Mouse (Mus musculus) neutrophil, adult 65 days (primary cell): ENCODE data around the gene Ccdc89. TPM values are rescaled to one million over a fixed set of nuclear protein-coding genes. Genes with fewer than 3 reads are reported as not detected.

ENCODE experiments used
- total RNA-seq: library from RNA; stranded (reverse); gene quantifications from 2 replicates; pipeline ENCODE4 v1.2.4, GENCODE M21; 2023

Ccdc89 gene
- not detected in 2 replicates for total RNA-seq

GRCm38 (mm10) chr7:90426020-90427001 lies at the start of gene Ccdc89:
Ccdc89 (plus strand) TSS chr7:90426577.

GRCm38 (mm10) chr7:90442518-90443080 lies 16.2 kb downstream of the Ccdc89 start, which contains the start of gene Crebzf:
Crebzf (plus strand) TSS chr7:90442729.

DNA sequence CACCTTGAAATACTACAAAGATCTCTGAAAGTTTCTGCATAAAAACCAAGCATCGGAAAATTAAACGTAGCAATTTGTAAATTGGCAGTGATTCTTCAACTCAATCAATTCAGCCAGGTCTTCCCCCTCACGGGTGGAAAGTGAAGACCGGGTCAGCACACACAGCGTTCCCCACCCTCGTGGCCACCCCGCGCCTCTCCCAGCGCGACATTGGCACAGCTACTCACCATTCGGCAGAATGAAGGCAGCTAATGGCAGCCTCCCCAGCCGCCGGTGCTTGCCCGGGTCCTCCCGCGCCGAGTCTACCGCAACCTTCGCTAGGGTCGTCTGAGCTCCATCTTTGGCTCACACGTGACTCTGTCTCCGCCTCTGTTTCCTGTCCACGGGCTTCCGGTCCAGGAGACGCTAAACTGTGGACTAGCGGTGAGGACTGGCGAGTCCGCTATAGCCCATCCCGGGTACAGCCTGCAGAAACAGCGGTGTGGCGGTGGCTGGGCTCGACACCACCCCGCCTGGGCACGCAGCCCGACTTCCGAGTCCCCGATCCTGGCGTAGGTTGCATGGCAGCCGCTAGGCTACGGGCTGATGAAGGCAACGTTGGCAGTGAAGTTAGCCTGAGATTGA lies 30.6 kb downstream of the Ccdc89 start, which contains the start of gene Tmem126a:
TSS of gene Tmem126a (minus strand) at position 385 of the 624 bp plus-strand sequence.

GRCm38 (mm10) chr7:90475793-90476312 lies 49.5 kb downstream of the Ccdc89 start, which contains the start of gene Tmem126b:
Tmem126b (minus strand) TSS chr7:90476001.

DNA sequence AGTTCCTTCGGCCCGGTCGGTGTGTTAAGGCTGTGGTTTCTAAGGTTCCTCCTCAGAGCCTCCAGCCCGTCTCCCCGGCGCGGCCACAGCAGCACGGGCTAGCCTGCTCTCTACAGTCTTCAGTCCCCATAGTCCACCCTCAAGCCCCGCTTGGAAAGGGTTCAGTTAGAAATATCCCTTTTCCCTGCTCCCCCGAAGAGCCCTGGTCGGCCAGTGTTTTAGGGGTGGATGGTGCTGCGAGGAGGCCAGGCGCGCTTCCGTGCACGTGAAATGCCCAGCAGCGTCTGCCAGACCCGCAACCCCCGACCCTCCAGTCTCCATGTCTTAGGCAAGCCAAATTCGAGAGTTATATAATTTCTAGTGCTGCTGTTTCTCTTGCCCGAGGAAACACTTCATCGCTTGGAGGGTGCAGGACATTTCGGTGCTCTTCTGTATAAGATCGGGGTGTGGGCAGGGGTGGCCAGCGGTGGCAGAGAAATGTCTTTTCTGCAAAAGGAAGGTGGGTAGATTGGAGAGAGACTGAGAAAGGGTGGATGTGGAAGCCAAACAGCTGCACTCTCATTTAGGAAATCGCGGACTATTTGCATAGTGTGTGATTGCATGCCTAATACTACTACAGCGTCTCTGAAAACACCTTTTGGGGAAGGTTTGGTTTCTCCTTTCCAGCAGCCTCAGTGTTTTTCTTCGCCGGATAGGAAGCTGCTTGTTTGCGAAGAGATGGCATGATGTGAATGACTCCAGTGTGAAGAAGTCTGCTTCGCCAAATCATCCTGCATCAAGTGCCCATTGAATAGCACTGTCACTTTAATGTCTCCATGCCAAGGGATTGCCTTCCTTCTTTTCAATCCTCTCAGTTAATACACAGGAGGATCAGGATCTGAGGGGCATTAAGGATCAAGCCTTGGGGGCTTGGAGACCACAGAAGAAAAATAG lies 50.2 kb downstream of the Ccdc89 start, which contains the start of gene Dlg2:
TSS of gene Dlg2 (plus strand) at position 360 of the 933 bp plus-strand sequence.

Other genes starting within 250 kb of the Ccdc89 start
- not detected in 2 replicates for gene Ccdc83, start 160.8 kb upstream of the Ccdc89 start, total RNA-seq
- gene Sytl2, start 124.3 kb upstream of the Ccdc89 start, total RNA-seq = 0.41 and 0.63 TPM in 2 replicates
- 36.8 and 56.4 TPM in 2 replicates for gene Crebzf, start 16.2 kb downstream of the Ccdc89 start, total RNA-seq
- gene Tmem126a, start 30.7 kb downstream of the Ccdc89 start, total RNA-seq = 8.1 and 12.8 TPM in 2 replicates
- 2.9 and 3.3 TPM in 2 replicates for gene Tmem126b, start 49.4 kb downstream of the Ccdc89 start, total RNA-seq
- 0.64 and 0.95 TPM in 2 replicates for gene Dlg2, start 50.1 kb downstream of the Ccdc89 start, total RNA-seq